Mouse (Mus musculus): Measurements from ENCODE around the gene Nr5a2.

DNA sequence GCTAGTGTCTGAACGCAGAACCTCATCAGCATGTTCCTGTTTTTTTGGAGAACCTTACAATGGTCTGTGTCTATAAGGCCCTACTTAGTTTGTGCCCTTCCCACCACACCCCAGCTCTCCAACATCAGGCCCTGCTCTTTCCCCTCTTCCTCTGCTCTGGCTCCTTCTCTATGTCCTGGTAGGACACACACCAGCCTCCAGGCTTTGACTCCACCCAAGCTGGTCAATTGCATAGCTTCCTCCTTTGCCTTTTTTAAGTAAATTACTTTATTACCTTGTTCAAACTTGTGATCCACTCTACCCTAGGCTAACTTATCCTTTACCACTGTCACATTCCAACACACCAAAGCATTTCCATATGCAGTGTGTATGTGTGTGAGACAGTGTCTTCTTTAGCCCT, 42.9 kb upstream of the Nr5a2 start:
- TF ChIP-seq CTCF (IDR thresholded peaks at IDR 0.05) (no peak), POLR2A (IDR thresholded peaks at IDR 0.05; ENCODE audit: insufficient read depth, low read depth, low read length) (no peak), EP300 (IDR thresholded peaks at IDR 0.05; ENCODE audit: insufficient read depth, low read depth, low read length) (no peak)
